Mouse (Mus musculus) adrenal gland, adult 8-10 months (tissue): Measurements from ENCODE around the gene Hoxd4. TPM values are rescaled to one million over a fixed set of nuclear protein-coding genes. Genes with fewer than 3 reads are reported as not detected.
A peak's percentile ranks its signal among the peaks of the same experiment; 100 is the strongest.

Source experiments
- DNase-seq: peaks from one replicate; pipeline ENCODE4 v3.0.0; 2022
- total RNA-seq, 4 experiments: library from RNA; stranded (reverse); gene quantifications; 2 replicates each; pipeline ENCODE4 v1.2.4; 2022

Hoxd4 gene
- 10 to 100 TPM; 16.8 to 37.2 (median 31.3) TPM for total RNA-seq

DNA sequence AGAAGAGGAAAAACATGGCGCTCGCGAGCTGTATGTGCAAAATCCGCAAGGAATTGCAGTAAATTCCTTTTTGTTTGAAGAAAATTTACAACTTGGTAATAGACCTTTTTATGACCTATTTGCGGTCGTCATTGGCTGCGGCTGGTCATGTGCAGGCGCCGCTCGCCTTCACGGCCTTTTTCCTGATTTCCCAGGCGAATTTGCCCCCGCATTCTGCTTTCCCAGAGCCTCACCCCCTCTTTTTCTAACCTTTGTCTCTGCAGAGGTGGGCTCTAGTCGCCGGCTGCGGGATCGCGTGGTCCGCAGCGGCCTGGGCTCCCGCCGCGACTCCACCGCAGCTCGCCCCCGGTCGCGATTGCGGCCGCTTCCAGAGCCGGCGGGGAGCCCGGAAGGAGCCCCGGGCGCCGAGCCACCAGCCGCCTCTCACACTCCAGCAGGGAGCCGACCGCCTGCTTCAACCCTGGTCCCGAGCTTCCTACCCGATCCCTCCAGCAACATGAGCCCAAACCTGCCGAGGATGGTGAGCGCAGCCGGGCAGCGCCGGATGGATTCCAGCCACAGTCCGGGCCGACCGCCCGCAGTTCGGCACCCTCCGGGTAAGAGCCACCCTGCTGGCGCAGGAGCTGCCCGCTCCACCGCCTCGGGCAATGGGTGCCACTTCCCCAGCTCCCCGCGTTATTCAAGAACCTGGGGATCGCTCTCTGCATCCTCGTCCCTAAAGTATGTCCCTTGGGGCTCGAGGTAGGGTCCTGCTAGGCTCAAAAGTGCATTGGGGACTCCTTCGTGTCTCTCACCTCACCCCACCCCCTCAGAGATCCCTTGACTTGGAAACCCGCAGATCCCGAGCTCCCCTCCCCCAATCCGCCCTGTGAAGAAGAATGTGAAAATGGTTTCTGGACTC, at the start of gene Hoxd4, which contains the start of gene Hoxd3:
Hoxd4 (plus strand) TSS at position 209 of the 901 bp plus-strand sequence.
Hoxd3 (plus strand) TSS at position 207 of the 901 bp plus-strand sequence.
- DNase-seq = peak; percentile 55

DNA sequence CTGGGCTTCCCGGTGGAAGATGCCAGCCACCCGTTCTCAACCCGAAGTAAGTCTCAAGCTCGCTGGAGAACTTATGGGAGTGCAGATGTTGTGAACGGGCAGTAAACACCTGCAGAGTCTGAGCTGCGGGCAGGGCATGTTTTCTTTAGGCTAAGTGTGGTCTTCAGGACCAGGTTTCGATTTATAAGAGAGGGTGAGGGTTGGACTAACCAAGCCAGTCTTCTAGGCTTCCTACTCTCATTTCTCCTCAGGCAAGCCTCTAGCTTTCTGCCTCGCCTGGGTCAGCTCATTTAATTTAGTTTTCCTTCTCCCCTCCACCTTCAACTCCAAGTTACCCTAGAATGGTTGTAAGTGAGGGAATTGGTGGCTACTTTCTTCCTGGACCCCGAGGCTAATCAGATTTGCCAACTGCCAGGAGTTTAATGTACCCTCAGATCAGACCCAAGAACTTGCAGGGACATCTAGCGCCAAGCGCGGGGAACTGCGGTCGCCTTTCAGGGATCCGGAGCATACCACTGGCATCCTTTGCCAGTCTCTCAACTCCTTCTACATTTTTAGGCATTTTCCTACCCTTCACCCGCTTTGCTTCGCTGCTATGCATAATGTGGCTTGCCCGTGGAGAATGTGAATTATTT, 48.3 kb upstream of the Hoxd4 start:
- DNase-seq = no peak

DNA sequence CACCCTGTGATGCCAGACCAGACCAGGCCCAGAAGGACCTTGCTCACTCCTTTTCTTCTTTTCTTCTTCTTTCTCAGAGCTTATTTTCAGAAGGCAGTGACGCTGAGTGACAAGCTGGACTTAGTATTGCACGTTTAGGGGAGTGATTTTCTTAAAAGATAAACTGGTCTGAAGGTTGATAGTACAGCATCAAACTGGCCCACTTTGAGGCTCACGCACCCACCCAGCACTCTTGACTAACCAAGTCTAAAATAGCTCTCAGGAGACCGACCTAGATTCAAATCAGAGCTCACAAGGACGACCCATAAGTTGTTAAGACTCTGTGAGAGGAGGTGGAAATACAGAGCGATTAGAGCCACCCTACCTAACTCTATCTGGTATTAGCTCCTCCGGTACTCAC, 45.3 kb upstream of the Hoxd4 start:
- DNase-seq = no peak

DNA sequence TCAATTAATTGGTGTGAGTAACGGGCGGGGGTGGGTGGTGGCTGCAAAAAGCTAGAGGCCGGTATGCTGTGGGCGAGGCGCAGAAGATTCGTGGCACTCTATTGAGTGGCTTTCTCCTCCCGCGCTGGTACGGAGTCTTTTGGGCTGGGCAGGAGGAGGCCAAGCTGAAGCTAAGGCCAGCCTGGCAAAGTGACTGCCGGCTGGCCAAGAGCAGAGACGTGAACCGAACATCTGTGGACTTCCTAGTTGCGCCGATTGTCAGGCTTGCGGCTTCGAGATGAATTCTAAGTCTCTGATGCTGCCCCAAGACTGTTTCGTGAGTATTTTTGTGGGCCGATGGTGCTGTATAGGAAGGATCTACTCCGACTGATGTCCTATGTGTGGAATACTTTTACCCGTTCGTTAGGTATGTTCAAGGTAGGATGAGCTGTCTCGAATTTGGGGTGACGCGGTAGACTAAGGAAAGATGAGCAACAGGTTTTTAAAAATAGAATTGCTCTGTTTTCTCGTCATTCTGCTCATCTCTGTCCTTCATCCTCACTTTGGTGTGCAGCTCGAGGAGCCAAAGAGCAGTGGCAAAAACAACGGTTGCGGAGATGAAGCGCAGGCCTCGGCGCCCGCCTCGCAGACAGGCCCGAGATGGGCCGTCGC, 44.4 kb upstream of the Hoxd4 start:
- DNase-seq = no peak

DNA sequence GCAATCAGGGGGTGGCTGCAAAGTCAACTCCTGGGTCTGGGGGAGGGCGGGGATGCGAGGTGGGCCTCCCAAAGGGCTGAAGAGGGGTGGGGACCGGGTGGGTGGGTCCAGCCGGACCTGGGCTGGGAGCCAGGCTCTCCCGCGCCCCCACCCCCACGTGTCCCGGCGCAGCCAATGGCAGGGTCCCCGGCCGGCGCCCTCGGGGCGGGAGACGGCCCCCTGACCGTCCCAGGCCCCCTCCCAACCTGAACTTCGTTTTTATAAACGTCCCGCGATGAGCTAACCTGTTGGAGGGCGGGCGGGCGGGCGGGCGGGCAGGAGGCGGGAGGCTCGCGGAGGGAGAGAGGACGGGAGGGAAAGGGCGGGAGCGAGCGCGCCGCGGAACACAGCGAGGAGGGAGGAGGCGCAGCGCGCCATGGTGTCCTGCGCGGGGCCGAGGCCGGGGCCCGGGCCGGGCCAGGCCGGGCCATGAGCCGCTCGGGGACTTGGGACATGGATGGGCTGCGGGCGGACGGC, 43.8 kb upstream of the Hoxd4 start, which contains the start of gene Hoxd13:
Hoxd13 (plus strand) TSS at position 469 of the 516 bp plus-strand sequence.
- DNase-seq = no peak

DNA sequence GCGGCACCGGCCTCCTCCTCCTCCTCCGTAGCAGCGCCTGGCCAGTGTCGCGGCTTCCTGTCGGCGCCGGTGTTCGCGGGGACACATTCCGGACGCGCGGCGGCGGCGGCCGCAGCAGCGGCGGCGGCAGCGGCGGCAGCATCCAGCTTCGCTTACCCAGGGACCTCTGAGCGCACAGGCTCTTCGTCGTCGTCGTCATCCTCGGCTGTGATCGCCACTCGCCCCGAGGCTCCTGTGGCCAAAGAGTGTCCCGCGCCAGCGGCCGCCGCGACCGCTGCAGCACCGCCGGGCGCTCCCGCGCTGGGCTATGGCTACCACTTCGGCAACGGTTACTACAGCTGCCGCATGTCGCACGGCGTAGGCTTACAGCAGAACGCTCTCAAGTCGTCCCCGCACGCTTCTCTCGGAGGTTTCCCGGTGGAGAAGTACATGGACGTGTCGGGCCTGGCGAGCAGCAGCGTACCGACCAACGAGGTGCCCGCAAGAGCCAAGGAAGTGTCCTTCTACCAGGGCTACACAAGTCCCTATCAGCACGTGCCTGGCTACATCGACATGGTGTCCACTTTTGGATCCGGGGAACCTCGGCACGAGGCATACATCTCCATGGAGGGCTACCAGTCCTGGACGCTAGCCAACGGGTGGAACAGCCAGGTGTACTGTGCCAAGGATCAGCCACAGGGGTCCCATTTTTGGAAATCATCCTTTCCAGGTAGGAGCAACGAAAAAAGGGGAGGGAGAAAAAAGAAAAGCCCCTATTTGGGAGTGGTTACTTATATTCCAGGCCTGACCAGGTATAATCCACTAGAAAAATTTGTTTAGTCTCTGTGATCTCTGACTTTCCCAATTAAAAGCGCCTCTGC, 43.1 kb upstream of the Hoxd4 start:
- DNase-seq = no peak

DNA sequence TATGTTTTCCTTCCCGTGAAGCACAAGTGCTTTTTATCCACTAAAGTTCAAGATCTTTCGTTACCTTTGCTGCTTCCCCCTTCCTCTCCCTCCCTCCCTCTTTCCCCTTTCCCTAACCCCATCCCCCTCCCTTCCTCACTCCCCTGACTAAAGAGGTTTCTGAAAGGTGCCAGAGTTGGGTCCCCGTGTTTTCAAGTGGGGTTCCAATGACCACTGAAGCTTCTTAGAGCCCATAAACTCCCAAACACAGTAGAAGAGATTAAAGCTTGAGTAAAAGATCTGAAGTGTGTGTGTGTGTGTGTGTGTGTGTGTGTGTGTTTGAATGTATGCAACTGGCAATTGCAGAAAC, 42.5 kb upstream of the Hoxd4 start:
- no peak for DNase-seq

DNA sequence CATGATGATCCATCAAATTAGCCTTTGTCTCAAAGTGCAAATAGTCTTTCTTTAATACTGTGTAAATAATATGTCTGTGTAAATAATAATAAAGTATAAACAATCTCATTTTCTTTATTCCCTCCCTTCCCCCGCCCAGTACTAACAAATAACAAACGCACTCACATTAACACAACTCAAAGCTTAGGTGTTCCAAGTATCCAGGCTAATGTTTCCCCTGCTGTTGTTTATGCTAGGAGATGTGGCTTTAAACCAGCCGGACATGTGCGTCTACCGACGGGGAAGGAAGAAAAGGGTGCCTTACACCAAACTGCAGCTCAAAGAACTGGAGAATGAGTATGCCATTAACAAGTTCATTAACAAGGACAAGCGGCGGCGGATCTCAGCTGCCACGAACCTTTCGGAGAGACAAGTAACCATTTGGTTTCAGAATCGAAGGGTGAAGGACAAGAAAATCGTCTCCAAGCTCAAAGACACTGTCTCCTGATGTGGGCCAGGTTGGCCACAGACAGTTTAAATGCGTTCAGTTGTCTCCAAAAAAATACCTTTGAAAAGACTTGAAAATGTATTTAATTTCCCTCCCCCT, 42.0 kb upstream of the Hoxd4 start:
- DNase-seq = no peak

DNA sequence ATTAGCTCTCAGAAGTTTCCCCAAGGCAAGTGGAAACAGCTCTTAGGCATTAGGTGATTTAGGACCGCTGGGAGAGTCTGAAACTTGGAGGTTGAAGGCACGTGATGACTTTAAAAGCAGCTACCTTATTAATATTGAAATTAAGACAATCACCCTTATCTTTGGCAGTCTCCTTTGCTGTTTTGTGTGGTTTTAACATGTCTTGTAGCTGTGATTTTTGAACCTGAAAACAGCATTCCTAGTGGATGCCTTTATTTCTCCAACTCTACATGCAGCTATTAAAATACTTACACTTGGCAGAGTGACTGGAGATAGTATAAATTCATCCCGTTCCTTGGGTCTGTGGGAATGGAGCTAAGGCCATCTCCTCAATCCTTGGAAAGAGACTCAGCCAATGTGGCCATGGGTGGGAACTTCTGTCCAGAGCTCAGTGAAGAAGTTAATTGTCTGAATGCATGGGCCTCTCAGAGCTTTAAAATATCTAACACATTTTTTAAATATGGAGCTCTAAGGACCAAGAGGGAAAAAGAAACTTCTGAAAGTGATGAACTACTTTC, 41.0 kb upstream of the Hoxd4 start:
- DNase-seq = no peak

DNA sequence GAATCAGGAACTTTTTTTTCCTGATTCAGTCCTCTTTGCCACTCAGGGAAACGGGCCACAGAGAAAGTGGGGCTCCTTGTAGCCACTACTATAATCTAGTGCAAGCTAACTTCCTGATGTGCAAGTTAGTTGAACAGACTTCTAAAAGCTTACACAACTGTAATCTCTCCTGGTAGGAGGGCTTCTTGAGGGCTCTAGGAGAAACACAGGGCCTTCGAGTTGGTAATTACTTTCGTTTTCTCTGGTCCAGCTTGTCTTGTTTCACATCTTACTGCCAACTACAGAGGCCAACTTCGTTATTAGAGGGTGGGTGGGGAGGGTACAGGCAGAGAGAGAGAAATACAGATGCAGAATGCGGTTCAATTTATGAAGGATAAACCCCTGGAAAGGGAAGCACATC, 39.9 kb upstream of the Hoxd4 start:
- DNase-seq = no peak

DNA sequence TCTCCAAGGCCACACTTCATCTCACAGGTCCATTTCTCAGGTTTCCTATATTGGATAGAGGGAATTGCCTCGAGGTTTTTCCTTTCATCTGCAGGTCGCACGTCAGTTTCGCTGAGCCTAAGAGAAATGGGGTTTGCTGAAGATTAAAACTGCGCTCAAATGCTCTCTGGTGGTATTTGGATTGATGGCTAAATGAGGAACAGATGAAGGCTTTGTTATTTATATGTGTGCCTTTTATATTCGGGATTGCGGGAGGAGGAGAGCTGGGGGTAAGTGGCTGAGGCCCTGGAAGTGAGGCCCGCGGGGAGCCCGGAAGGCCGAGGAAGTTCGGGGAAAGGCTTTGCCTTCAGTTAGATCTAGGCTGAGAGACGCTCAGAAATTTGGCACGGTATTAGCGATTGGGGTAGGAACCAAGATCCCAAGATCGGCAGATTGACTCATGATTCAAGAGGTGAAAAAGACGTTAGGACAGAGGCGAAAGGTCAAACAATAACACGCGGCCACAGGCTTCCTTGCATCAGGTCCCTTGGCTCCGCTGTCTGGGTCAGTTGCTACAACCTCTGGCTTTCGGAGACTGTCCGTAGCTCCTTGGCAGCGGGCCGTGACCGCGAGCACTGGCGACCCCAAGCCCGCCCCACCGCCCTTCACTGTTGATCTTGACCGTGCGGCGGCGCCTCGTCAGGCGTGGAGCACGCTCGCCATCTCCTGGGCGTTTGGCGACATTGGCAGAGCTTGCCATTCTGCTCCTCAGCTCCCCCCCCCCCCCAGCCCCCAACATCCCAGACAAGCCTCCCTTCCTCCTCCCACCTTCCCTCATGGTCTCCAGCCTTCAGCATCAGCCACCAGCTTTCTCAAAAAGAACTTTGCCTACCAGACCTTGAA, 39.0 kb upstream of the Hoxd4 start:
- no peak for DNase-seq

DNA sequence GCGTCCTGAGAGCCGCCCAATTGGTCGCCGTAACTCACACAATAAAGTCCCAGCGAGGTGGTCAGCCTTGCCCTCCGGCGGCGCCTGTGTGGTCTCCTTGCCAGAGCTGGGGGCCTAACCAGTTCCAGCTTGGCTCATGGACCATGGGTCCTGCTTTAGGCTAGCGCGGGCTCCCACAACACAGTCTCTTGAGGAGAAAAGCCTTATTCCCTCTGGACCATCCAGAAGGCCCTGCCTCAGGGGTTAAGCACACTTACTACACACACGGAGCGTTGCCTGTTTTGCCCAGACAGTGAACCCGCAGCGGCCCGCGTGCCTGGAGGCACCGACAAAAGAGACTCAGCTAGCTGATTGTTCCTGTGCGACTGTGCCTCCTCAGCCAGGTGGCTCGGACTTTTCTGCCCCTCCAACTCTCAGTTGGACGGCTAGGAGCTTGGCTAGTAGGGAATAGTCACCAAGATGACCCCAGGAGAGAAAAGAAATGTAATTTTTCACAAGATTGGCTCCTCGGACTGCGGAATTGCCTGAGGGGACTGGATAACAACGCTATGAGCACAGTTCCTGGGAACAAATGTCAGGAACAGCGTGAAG, 37.8 kb upstream of the Hoxd4 start:
- no peak for DNase-seq

DNA sequence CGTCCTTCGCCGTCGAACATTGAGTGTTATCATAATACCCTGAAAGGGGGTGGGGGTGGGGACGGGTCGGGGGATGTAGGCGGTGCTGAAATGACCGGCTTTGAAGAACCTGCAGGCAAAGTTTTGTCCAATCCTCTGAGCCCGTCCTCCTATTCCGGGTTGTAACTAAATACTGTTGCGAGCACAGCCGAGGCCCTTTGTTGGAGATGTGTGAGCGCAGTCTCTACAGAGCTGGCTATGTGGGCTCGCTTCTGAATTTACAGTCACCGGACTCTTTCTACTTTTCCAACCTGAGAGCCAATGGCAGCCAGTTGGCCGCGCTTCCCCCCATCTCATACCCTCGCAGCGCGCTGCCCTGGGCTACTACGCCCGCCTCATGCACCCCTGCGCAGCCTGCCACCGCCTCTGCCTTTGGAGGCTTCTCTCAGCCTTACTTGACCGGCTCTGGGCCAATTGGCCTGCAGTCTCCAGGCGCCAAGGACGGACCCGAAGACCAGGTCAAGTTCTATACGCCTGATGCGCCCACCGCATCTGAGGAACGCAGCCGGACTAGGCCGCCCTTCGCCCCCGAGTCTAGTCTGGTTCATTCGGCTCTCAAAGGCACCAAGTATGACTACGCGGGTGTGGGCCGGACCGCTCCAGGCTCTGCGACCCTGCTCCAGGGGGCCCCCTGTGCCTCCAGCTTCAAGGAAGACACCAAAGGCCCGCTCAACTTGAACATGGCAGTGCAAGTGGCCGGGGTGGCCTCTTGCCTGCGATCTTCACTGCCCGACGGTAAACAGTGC, 36.7 kb upstream of the Hoxd4 start, which contains the start of gene Hoxd12:
Hoxd12 (plus strand) TSS at position 133 of the 785 bp plus-strand sequence.
- no peak for DNase-seq

DNA sequence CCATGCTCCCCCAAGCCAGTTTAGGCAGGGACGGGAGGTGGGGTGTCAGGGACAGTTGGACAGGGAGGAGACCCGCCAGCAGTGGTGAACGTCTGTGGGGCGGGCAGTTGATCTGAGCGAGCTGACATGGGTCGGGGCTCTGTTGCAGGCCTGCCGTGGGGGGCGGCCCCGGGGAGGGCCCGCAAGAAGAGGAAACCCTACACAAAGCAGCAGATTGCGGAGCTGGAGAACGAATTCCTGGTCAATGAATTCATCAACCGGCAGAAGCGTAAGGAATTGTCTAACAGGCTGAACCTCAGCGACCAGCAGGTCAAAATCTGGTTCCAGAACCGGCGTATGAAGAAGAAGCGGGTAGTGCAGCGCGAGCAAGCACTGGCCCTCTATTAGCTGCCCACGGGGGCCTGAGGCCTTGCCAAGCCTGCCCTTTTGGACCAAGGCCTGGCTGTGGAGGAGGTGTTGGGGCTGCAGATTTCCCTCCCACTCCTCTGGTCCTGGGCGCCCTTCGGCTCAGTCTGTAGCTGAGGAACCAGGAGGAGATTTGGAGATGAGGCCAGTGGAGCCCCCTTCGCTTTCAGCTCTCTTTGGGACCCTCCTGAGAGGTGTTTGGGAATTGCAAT, 36.0 kb upstream of the Hoxd4 start:
- DNase-seq = no peak

DNA sequence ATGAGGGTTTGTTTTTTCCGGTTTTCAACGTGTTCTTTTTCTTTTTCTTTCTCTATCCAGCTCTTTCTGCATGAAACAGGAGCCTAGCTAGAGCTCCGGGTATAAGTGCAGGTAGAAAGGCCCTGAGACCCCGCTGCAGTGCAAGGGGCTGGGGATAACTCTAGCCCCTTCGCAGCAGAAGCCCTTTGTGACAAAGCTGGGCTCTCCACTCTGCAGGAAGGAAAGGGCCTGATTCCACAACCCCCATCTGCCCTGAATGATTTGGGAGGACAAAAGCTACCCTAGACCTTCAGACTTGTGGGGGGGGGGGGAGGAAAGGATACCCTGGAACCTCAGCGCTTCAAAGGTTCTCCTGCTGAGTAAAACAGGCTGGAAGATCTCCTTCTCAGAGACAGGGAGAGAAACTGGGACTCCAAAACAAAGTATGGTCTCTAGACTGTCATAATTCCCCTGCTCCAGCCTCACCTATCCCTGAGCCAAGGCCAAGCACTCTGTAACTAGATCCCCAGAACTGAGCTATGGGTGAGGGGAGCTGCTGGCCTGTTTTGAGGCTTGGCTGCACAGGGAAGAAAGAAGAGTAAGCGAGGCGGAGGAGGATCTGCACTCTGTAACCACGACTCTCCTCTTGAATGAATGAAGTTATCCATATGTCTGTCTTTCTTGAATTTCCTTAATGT, 35.2 kb upstream of the Hoxd4 start:
- no peak for DNase-seq

DNA sequence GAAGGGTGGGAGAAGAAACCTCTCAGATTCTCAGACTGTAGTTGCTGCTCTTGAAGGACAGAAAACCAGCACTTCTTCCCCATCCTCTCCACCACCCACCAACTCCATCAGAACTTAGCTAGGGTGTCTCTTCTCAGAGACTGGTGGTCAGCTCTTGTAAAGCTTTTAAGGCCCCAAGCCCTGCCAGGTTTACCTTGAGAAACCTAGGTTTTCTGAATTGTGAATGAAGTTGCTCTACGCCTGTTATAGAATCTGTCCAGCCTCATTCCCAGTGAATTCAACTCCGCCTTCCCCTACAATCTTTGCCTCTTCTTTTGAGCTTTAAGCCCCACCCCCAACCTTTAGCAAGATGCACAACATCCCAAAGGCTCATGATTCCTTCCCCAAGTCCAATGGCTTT, 34.6 kb upstream of the Hoxd4 start:
- no peak for DNase-seq

DNA sequence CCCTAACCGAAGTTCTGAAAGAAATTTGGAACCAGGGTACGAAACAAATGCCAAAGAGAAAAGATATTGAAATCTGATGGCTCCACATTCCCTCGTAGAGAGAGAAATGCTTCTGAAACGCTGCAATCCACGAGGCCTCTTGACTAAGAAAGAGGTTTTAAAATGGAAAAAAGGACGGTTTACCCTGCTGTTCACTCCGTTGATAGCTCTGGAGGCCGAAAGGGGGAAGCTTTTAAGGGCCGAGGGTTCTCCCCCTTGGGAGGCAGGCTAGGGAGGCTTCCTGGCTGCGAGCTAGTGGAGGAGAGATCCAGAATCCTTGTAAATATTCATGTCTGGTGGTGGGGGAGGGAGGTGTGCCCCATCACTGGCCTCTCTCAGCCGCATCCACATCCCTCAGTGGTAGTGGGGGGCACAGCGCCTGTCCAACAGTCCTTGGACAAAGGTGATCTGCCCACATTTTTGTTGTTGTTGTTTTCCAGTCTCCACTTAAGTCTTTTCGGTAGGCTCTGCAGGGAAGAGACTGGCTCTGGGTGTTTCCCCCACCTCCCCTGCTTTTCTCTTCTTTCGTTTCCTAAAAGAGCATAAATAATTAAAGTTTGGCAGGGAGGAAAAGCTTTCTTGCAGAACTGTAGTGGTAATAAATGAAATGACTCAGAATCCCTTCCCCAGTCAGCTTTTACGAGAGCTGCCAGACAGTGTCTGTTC, 32.7 kb upstream of the Hoxd4 start, which contains the start of gene Hoxd11:
Hoxd11 (plus strand) TSS at position 667 of the 705 bp plus-strand sequence.
- DNase-seq = no peak
